Mouse (Mus musculus): ENCODE data around the gene Ceacam2.
"Not testable (repeated sequence)": the region's sequence is repeated elsewhere in the genome, so short reads cannot be mapped to it uniquely, and the experiment has no call there.

GRCm38 (mm10) chr7:25471821-25472220 lies 67.8 kb downstream of the Ceacam2 start:
- not testable (repeated sequence) for TF ChIP-seq POLR2A (IDR thresholded peaks at IDR 0.05; ENCODE audit: borderline replicate concordance, extremely low read depth, low read depth, low read length); CTCF (IDR thresholded peaks at IDR 0.05; ENCODE audit: insufficient read depth, low read length)

Measured in lung, adult 2 months (tissue).